Mouse (Mus musculus) adrenal gland, adult 2 months (tissue): ENCODE data around the gene Pf4. TPM values are rescaled to one million over a fixed set of nuclear protein-coding genes. Genes with fewer than 3 reads are reported as not detected.
"Not testable (repeated sequence)": the region's sequence is repeated elsewhere in the genome, so short reads cannot be mapped to it uniquely, and the experiment has no call there.

Experiments used
- DNase-seq: peaks from one replicate; pipeline ENCODE4 v3.0.0; 2021
- microRNA-seq, 2 experiments: library from miRNA; unstranded; fragments of <30 nt; microRNA quantifications; one replicate each; pipeline ENCODE4 v1.2.0; 2021
- polyA plus RNA-seq: library from polyadenylated mRNA; depleted of rRNA; stranded (reverse); fragments of >200 nt; gene quantifications from 2 replicates; pipeline ENCODE4 v1.2.3, GENCODE M21; 2012; rRNA removed
- total RNA-seq, 2 experiments: library from RNA; stranded (reverse); gene quantifications; 2 replicates each; pipeline ENCODE4 v1.2.3; 2021

Gene Pf4
- total and polyA plus RNA-seq, 3 experiments = 9.5 to 17.8 (median 9.5) TPM

DNA sequence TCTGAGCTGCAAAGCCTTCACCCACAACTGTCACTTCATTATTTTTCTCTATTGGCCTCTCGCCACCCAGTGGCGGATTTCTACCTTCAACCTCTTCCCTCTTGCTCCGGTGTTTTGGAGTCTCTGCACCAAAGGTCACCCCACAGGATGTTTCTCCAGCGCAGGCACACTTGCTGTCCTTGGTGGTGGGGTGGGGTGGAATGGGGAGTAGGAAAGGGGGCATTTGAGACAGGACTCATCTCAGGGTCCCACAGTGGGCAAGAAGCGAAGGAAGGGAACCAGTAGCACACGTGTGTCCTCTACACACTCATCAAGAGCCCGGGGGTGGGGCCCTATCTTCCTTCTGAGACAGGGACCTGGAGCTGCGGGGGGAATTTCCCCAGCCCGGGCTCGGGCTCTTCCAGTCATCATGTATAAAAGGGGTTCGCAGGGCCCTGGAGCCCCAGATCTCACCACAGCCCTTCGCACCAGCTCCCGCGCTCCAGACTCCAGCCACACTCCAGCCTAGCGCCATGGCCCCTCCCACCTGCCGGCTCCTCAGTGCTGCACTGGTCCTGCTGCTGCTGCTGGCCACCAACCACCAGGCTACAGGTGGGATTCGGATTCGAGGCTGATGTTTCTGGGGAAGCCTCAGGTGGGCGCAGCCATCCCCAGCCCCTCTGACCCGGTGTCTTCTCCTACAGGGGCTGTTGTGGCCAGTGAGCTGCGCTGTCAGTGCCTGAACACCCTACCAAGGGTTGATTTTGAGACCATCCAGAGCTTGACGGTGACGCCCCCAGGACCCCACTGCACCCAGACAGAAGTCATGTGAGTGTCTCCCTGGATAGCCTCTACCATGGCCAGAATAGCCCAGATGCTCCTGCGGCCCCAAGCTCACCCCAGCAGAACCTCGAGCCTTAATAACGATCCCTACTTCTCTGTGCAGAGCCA lies 13.7 kb downstream of the Pf4 start, which contains the start of gene Cxcl3:
Gene Cxcl3 (plus strand): TSS at position 445 of the 930 bp plus-strand sequence.
- peak; percentile 22 for DNase-seq

GRCm38 (mm10) chr5:90788114-90788513 lies 15.9 kb downstream of the Pf4 start:
- DNase-seq = no peak

DNA sequence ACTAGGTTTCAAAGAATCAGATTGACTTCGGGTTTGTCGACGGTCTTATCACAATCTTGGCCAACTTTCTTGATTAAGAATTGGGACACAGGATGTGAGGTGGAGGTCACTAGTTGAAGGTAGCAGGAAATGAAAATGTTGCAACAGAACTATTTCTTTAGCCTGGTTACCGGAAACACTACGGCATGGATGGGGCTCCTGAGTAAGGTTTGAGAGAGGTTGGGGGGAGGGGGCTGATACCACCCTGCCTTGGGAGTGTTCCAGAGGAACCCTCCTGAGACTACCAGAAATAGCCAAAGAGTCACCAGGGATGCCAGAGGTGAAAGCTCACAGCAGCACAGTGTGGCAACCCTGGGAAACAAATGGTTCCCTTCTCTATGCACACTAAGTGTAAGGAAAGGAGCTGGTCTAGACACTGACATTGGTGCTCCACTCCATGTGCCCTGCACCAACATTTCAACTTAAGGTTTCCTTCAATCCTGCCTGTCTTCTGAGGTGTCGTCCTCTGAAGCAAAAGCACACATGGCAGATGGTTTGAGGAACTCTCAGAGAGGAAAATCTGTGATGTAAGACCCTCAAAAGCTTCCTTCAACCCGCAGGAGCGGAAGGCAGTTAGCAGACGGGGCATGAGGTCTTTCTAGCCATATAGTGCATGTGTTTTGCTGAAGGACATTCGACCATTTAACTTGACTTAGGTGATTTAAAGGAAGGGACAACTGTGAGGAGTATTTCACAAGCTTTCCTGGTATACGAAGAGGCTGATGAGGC lies 17.3 kb downstream of the Pf4 start:
- peak; percentile 59 for DNase-seq

- no peak for DNase-seq
Measured at GRCm38 (mm10) chr5:90790074-90790502, 17.9 kb downstream of the Pf4 start.

DNA sequence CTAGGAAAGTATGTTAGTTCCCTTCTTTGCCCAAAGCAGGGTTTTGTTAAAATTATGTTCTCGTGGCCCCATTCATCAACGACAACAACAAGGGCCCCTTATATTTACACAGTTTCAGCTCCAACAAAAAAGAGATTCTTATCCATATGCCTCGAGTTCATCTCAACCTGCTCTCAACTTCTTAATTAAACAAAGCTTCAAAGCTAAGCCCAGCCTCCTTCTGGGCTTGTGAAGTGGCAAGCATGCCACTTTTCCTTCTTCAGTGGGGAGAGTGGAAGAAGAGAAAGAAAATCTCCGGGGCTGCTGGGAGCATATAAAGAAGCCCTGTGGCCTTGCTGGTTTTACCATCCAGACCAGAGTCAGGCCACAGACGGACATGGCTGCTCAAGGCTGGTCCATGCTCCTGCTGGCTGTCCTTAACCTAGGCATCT lies 22.0 kb downstream of the Pf4 start, which contains the start of gene Cxcl15:
Gene Cxcl15 (plus strand): TSS at position 340 of the 431 bp plus-strand sequence.
- DNase-seq = no peak

DNA sequence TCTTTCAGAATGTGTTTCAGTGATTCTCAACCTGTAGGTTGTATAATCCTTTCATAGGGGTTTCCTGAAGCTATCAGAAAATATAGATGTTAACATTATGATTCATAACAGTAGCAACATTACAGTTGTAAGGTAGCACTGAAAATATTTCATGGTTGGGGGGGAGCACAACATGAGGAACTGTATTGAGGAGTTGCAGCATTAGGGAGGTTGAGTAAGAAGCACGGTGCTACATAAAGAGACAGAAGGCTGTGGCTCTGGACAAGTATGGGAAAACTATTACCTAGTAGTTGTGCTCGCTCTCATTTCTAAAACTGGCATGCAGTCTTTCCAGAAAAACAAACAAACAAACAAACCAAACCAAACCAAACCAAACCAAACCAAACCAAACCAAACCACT lies 23.2 kb downstream of the Pf4 start:
- not testable (repeated sequence) for DNase-seq

GRCm38 (mm10) chr5:90804574-90804973 lies 32.3 kb downstream of the Pf4 start:
- no peak for DNase-seq

DNA sequence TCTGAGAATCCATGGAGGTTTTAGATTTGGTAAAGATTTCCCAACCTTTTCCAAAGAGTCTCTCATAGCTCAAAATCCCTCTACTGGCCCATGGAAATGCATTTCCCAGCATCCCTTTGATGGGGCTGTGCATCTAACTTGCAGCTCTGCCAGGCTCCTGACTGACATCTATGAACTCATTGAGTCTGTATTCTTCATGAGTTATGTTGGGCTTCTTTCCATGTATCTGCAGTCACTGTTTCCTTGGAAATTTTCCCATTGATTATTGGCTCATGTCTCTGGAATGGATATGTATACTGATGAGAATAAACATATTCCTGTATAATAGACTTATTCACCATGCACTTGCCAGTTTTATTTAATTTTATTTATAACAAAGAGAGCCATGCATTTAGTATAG lies 33.8 kb downstream of the Pf4 start:
- no peak for DNase-seq

DNA sequence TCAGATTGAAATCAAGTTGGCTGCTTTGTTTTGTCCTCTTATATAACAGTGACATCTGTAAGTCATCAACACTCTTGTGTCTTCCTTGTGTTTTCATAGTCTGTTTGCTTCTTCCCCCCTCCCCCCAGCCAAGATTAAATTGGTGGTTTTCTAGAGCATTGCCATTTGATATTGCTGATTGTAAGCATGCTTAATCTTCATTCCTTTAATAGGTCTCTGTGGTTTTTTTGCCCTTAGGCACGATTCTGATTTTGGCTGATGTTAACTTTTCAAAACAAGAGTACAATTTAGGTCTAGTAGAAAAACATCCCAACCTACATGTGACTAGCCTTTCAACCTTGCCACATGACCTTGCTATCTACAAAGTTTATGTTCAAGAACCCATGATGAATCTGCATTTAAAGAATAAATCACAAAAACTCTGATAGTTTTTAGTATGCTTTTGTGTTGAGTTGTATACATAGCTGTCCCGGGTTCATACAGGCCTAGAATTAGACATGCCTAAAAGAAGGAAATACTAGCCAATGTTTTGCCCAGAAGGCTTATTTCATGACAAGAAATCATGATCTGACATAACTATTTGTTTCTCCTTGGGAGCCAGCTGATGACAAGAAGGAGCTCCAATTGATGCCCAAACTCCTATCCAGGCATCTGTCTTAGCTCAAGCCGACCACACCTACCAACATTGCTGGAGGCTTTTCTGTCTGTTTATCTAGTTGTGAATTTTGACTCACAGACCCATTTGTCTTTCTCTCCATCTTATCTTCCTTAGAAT lies 35.1 kb downstream of the Pf4 start:
- DNase-seq = no peak

DNA sequence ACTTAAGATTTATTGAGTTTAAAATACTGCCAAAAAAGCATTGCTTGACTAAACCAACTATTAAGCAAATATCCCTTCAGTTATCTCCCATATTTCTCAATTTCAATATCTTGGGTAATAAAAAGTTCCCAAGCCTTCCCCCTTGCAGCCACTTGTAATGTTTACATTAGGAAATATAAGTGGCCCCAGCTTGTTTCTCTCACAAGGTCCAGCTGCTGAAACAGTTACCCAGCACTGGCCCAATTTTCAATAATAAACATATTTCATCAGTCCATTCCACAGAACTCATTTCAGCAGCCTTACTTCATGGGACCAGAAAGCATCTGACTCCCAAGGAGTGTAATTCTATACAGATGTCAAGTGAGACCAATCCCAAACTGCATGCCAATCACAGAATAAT lies 47.5 kb downstream of the Pf4 start:
- DNase-seq = no peak

Small RNA genes lying within 50 kb of the gene (microRNA-seq; reads per million reads assigned to microRNA genes)
- 0 reads per million in 2 experiments for gene Gm24322

Other genes with a start within 250 kb of the Pf4 start
- gene 5830473C10Rik, start 211.3 kb upstream of the Pf4 start, total RNA-seq = under 1 TPM in 1 of 2 experiments, not detected in 1; 0.17 TPM
- not detected in 2 replicates for gene 5830473C10Rik, start 211.3 kb upstream of the Pf4 start, polyA plus RNA-seq
- 1 to 10 TPM; 2.8 to 3.4 TPM for gene Rassf6, start 131.8 kb upstream of the Pf4 start, total RNA-seq
- 0.33 TPM in 1 of 2 replicates, not detected in the other for gene Rassf6, start 131.8 kb upstream of the Pf4 start, polyA plus RNA-seq
- gene Cxcl5, start 13.1 kb upstream of the Pf4 start, total RNA-seq = not detected
- gene Cxcl5, start 13.1 kb upstream of the Pf4 start, polyA plus RNA-seq = 0.07 TPM in 1 of 2 replicates, not detected in the other
- gene Ppbp, start 3.9 kb upstream of the Pf4 start, total RNA-seq = 1 to 10 TPM; 2.2 to 3.2 TPM
- 0.39 and 0.94 TPM in 2 replicates for gene Ppbp, start 3.9 kb upstream of the Pf4 start, polyA plus RNA-seq
- gene Cxcl3, start 13.7 kb downstream of the Pf4 start, total RNA-seq = not detected
- 0.10 TPM in 1 of 2 replicates, not detected in the other for gene Cxcl3, start 13.7 kb downstream of the Pf4 start, polyA plus RNA-seq
- gene Cxcl15, start 22.1 kb downstream of the Pf4 start, total RNA-seq = not detected
- gene Cxcl15, start 22.1 kb downstream of the Pf4 start, polyA plus RNA-seq = not detected in 2 replicates
- under 1 TPM; 0.40 to 0.73 TPM for gene Cxcl1, start 118.8 kb downstream of the Pf4 start, total RNA-seq
- gene Cxcl1, start 118.8 kb downstream of the Pf4 start, polyA plus RNA-seq = 1.8 and 3.8 TPM in 2 replicates
- under 1 TPM in 1 of 2 experiments, not detected in 1; 0.35 TPM for gene Cxcl2, start 131.4 kb downstream of the Pf4 start, total RNA-seq
- gene Cxcl2, start 131.4 kb downstream of the Pf4 start, polyA plus RNA-seq = 1.9 TPM in 2 replicates
- 10 to 100 TPM; 14.2 to 20.4 TPM for gene Mthfd2l, start 158.7 kb downstream of the Pf4 start, total RNA-seq
- gene Mthfd2l, start 158.7 kb downstream of the Pf4 start, polyA plus RNA-seq = 29.0 and 64.4 TPM in 2 replicates